Mouse (Mus musculus) embryonic facial prominence, embryonic 13.5 days (tissue): ENCODE measurements at regions not wholly inside any gene's neighbourhood (a gene's known extent, or its start where the extent isn't known, plus 50 kb on each side); places are given as distances from the start of the nearest gene placed in this dataset.
A peak's percentile ranks its signal among the peaks of the same experiment; 100 is the strongest.

ENCODE experiments used
- ATAC-seq: fragments of 200-750 bp; cut with Nextera tagmentation; 2 replicates; pipeline ENCODE4 v1.8.0; 2017; ENCODE audit warnings: low read depth; ENCODE audit not compliant: insufficient number of reproducible peaks, insufficient read depth, low FRiP score, low TSS enrichment
- H3K27ac ChIP-seq: fragments of 300-500 bp; sonication (generic); 2 replicates; pipeline ENCODE4 v1.5.1; 2015; ENCODE audit warnings: moderate library complexity, mild to moderate bottlenecking, inconsistent platforms
- H3K27me3 ChIP-seq: fragments of 300-500 bp; sonication (generic); 2 replicates; pipeline ENCODE4 v1.6.1; 2015; ENCODE audit warnings: mild to moderate bottlenecking, inconsistent platforms
- H3K36me3 ChIP-seq: fragments of 300-500 bp; sonication (generic); 2 replicates; pipeline ENCODE4 v1.6.1; 2015; ENCODE audit warnings: mild to moderate bottlenecking, inconsistent platforms
- H3K4me1 ChIP-seq: fragments of 300-500 bp; sonication (generic); 2 replicates; pipeline ENCODE4 v1.6.1; 2015; ENCODE audit warnings: inconsistent platforms
- H3K4me2 ChIP-seq: fragments of 300-500 bp; sonication (generic); 2 replicates; pipeline ENCODE4 v1.6.1; 2015; ENCODE audit warnings: moderate library complexity, mild to moderate bottlenecking, inconsistent platforms
- H3K4me3 ChIP-seq: fragments of 300-500 bp; sonication (generic); 2 replicates; pipeline ENCODE4 v1.5.1; 2015; ENCODE audit warnings: mild to moderate bottlenecking, inconsistent platforms
- H3K9ac ChIP-seq: fragments of 300-500 bp; sonication (generic); 2 replicates; pipeline ENCODE4 v1.6.1; 2015; ENCODE audit warnings: mild to moderate bottlenecking, inconsistent platforms
- H3K9me3 ChIP-seq: fragments of 300-500 bp; sonication (generic); 2 replicates; pipeline ENCODE4 v1.6.1; 2016; ENCODE audit warnings: inconsistent platforms
- WGBS: fragments of 180-500 bp; shearing (Covaris S2); methylation state at CpG from one replicate; pipeline ENCODE4 v1.1.7; 2015; ENCODE audit warnings: mixed read lengths; 5-methylcytosine and 5-hydroxymethylcytosine counted together

DNA sequence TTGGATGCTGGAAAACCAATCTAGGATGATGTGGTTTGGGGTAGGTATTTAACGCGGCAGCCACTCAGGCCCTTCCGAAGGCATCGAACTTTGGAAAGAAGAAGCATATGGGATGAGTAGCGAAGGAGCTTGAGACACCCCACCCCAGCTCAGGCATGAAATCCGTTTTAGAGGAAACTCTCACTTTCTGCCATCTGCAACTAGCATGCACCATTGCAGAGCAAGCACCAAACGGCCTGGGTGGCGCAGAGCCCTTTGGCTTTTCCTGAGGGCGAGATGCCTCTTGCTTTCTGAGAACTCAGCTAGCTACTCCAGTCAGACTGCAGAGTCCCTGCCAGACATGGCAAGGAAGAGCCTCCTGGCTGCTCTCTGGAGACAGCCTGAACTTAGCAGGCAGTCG is 209.9 kb upstream of the Nlrp1b start:
- peak overlapping the region; percentile 17; the same call in 1 of the 2 replicates for H3K4me3 ChIP-seq
- H3K36me3 ChIP-seq, result no peaks in the 10 kb centered on the region
- no peak overlapping the region for H3K9ac ChIP-seq
- H3K9me3 ChIP-seq, result no peaks in the 10 kb centered on the region
- H3K4me1 ChIP-seq, result peaks cover 15% of the 10 kb centered on the region
- WGBS, result 38% methylated on average over 10 of the region's 10 CpGs
- peaks cover 10% of the 10 kb centered on the region for H3K27me3 ChIP-seq
- peak overlapping the region; percentile 28; the same call in 1 of the 2 replicates for H3K27ac ChIP-seq
- ATAC-seq, result no peak; the same call in 1 of the 2 replicates
- peak overlapping the region; percentile 53 for H3K4me2 ChIP-seq

DNA sequence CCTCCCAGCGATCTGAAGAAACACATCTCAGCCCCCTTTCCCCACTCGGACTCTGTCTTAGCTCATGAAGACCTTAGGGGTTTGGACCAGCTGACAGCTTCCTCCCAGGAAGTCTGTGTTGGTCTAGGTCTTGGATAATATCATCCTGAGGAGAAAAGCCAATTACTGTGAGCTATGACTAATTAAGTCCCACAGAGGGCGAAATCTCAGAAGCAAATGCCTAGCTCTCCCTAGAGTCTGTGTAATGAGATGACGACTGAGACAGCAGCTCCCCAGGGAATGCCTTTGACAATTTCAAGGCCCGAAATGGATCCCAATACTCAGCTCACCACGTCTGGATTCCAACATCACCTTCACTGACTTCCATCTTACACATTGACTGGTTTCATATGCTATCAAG is 213.5 kb upstream of the Nlrp1b start:
- no peak overlapping the region for H3K27ac ChIP-seq
- no peaks in the 10 kb centered on the region for H3K36me3 ChIP-seq
- no peaks in the 10 kb centered on the region for H3K9me3 ChIP-seq
- no peak overlapping the region for H3K4me3 ChIP-seq
- H3K9ac ChIP-seq, result no peak overlapping the region
- 45% methylated on average over 6 of the region's 6 CpGs for WGBS
- H3K27me3 ChIP-seq, result peaks cover 9% of the 10 kb centered on the region
- H3K4me2 ChIP-seq, result no peak overlapping the region
- peaks cover 15% of the 10 kb centered on the region for H3K4me1 ChIP-seq
- ATAC-seq, result no peak

DNA sequence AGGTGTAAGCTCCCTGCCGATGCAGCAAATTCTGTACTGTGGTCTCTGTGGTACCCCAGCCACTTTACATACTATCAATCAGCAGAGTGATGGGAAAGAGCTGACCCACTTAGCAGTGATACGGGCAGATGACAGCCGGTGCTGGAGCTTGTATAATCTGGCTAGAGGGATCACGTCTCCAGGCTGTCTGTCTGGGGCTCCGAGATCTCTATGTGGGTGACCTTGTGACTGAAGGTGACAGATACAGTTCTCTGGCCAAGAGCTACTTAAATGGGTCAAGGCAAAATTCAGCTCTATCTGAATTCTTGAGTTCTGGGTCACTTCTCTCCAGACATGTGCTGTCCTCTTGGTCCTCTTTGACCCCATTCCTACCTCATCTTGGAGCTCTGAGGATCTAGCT is 216.1 kb upstream of the Nlrp1b start:
- Histone ChIP-seq H3K4me3 (no peak overlapping the region), H3K27ac (no peak overlapping the region), H3K36me3 (no peaks in the 10 kb centered on the region), H3K9ac (no peak overlapping the region), H3K9me3 (no peaks in the 10 kb centered on the region), H3K4me2 (no peak overlapping the region), H3K27me3 (no peaks in the 10 kb centered on the region), H3K4me1 (no peaks in the 10 kb centered on the region)
- WGBS, result 74% methylated on average over 5 of the region's 5 CpGs
- ATAC-seq, result no peak

DNA sequence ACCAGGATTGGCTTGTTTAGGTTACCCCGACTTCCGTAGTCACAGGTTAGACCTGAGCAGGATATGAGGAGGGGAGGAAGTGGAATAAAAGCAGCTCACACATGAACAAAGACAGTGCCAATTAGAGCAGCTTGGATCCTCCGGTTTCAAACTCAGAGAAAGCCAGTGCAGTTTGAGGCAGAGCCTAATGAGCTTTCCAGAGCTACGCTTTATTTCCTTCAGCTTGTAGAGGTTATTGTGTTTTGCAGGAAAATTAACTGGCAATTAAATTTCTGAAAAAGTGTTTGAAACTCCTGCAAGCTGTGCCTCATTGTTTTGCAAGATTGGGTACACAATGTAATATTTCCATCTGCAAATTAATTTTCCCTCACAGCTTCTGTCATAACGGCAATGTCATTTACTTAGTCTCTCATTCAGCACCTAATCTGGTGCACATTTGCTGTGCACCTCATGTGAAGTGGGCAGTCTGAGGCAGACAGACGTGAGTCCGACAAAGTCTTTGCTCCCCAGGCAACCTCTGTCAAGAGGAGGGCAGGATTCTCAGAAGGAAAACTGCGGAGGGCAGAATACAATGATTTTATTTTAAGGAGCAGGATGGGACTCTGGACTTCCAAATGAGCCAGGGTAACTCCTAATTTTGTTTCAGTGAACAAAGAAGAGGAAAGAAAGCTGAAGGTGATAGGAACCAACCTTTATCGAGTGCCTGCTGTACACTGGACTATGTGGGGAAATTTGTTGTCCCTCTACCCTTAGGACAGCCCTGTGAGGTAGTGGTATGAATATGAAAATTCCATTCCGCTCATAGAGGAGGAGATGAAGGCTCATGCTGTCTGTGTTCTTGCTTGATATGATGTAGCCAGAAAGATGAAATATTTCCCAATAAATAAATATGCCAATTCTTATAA is 217.6 kb upstream of the Nlrp1b start:
- no peaks in the 10 kb centered on the region for H3K9me3 ChIP-seq
- H3K4me1 ChIP-seq, result no peaks in the 10 kb centered on the region
- H3K4me3 ChIP-seq, result no peak overlapping the region
- H3K27ac ChIP-seq, result no peak overlapping the region
- H3K9ac ChIP-seq, result no peak overlapping the region
- no peaks in the 10 kb centered on the region for H3K27me3 ChIP-seq
- no peaks in the 10 kb centered on the region for H3K36me3 ChIP-seq
- 62% methylated on average over 10 of the region's 10 CpGs for WGBS
- ATAC-seq, result no peak
- no peak overlapping the region for H3K4me2 ChIP-seq

DNA sequence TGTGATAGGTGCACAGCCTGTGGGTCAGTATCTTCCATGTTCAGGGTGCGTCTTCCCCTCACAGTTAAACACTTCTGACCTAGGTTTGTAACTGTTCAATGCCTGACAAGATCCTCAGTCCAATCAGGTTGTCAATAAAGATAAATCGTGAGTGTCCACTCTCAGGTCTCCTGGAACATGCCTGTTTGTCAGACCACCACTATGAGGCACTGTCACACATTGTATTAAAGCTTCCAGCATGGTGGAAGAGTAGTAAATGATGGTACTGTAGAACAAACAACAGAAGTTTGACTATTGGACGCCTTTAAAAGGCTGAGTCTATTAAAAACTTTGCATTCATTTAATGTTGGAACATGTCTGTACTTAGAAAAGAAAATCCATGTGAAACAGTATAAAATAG is 249.6 kb upstream of the Nlrp1b start:
- no peaks in the 10 kb centered on the region for H3K27me3 ChIP-seq
- no peaks in the 10 kb centered on the region for H3K36me3 ChIP-seq
- 71% methylated on average over 3 of the region's 3 CpGs for WGBS
- ATAC-seq, result no peak
- H3K9me3 ChIP-seq, result no peaks in the 10 kb centered on the region
- H3K27ac ChIP-seq, result no peak overlapping the region
- H3K9ac ChIP-seq, result no peak overlapping the region
- H3K4me1 ChIP-seq, result no peaks in the 10 kb centered on the region
- no peak overlapping the region for H3K4me3 ChIP-seq
- H3K4me2 ChIP-seq, result no peak overlapping the region

GRCm38 (mm10) chr11:71497863-71498262 is 251.9 kb upstream of the Wscd1 start:
- 0 out of 2 replicates have a peak, but pooled peaks cover 4% of the 10 kb centered on the region for H3K4me1 ChIP-seq
- no peak overlapping the region for H3K4me3 ChIP-seq
- no peak overlapping the region for H3K4me2 ChIP-seq
- WGBS, result 27% methylated on average over 5 of the region's 5 CpGs
- no peak overlapping the region for H3K9ac ChIP-seq
- H3K9me3 ChIP-seq, result no peaks in the 10 kb centered on the region
- no peak overlapping the region for H3K27ac ChIP-seq
- no peaks in the 10 kb centered on the region for H3K36me3 ChIP-seq
- H3K27me3 ChIP-seq, result no peaks in the 10 kb centered on the region
- no peak for ATAC-seq

GRCm38 (mm10) chr11:71498299-71498698 is 251.4 kb upstream of the Wscd1 start:
- 79% methylated on average over 3 of the region's 3 CpGs for WGBS
- no peak for ATAC-seq
- H3K4me2 ChIP-seq, result no peak overlapping the region

GRCm38 (mm10) chr11:71502156-71502555 is 247.6 kb upstream of the Wscd1 start:
- no peak overlapping the region for H3K9ac ChIP-seq
- no peak for ATAC-seq
- no peaks in the 10 kb centered on the region for H3K27me3 ChIP-seq
- no peak overlapping the region for H3K4me2 ChIP-seq
- no peak overlapping the region for H3K4me3 ChIP-seq
- 71% methylated on average over 3 of the region's 3 CpGs for WGBS
- no peaks in the 10 kb centered on the region for H3K9me3 ChIP-seq
- H3K4me1 ChIP-seq, result 0 out of 2 replicates have a peak, but pooled peaks cover 4% of the 10 kb centered on the region
- no peaks in the 10 kb centered on the region for H3K36me3 ChIP-seq
- H3K27ac ChIP-seq, result no peak overlapping the region

More at GRCm38 (mm10) chr11:71498299-71498698, 251.4 kb upstream of the Wscd1 start:
- H3K36me3 ChIP-seq, result no peaks in the 10 kb centered on the region
- H3K27ac ChIP-seq, result no peak overlapping the region
- no peaks in the 10 kb centered on the region for H3K9me3 ChIP-seq
- H3K4me1 ChIP-seq, result 0 out of 2 replicates have a peak, but pooled peaks cover 4% of the 10 kb centered on the region
- no peaks in the 10 kb centered on the region for H3K27me3 ChIP-seq
- no peak overlapping the region for H3K4me3 ChIP-seq
- H3K9ac ChIP-seq, result no peak overlapping the region

DNA sequence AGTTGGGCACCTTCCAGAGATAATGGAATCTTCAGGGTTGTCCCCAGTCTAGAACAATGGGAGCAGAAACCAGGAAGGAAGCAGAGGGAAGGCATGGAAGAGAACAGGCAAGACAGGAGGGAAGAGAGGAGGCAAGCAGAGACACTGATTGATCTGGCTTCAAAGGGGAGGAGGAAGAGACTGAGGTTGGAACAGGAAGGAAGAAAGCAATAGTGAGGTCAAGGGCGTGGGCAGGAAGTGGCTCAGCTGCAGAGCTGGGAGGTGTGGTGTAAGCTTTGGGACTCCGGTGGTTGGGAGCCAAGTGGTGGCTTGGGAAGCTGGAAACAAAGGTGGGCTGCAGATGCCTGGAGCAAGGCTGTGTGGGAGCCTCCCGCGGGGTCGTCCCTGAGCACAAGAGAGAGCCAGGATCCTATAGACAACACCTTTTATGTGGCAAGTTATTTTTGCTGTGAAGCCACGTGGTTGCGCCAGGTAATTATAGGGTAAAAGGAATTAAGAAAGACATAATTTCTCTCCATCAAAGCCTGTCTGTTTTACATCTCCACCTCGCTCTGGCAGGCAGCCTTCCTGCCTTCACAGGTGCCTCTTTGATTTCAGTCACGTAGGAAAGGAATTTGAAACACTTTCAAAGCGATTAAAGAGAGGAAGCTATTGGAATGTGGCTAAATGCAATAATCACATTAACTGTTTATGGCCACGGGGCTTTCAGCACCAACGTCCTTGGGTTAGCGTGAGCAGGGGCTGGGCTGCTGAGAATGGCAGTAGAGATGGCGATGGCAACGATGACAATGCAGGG is 237.3 kb upstream of the Wscd1 start:
- peak; percentile 71 for ATAC-seq
- peaks cover 5% of the 10 kb centered on the region; the same call in 1 of the 2 replicates for H3K4me1 ChIP-seq
- H3K4me2 ChIP-seq, result no peak overlapping the region
- H3K9me3 ChIP-seq, result no peaks in the 10 kb centered on the region
- no peaks in the 10 kb centered on the region for H3K27me3 ChIP-seq
- no peaks in the 10 kb centered on the region for H3K36me3 ChIP-seq
- no peak overlapping the region for H3K4me3 ChIP-seq
- H3K9ac ChIP-seq, result no peak overlapping the region
- 46% methylated on average over 15 of the region's 15 CpGs for WGBS
- no peak overlapping the region for H3K27ac ChIP-seq

DNA sequence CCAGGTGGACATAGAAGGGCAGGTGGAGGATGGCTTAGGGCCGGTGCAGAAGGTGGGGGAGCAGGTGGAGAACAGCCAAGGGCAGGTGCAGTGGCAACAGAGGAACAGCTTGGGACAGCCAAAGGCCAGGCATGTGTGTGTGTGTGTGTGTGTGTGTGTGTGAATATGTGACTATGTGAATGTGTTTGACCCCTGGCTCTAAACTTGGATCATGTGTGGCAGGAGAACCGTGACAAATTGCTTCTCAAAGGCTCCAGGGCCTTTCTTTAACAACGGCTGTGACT is 236.7 kb upstream of the Wscd1 start:
- ATAC-seq, result no peak
- H3K4me1 ChIP-seq, result peaks cover 5% of the 10 kb centered on the region; the same call in 1 of the 2 replicates
- no peak overlapping the region for H3K4me2 ChIP-seq
- WGBS, result 46% methylated on average over 3 of the region's 3 CpGs
- H3K9ac ChIP-seq, result no peak overlapping the region
- no peaks in the 10 kb centered on the region for H3K27me3 ChIP-seq
- no peak overlapping the region for H3K4me3 ChIP-seq
- H3K27ac ChIP-seq, result no peak overlapping the region
- no peaks in the 10 kb centered on the region for H3K36me3 ChIP-seq
- H3K9me3 ChIP-seq, result no peaks in the 10 kb centered on the region

- Histone ChIP-seq H3K27ac (no peak overlapping the region), H3K4me3 (no peak overlapping the region), H3K4me2 (no peak overlapping the region), H3K9me3 (no peaks in the 10 kb centered on the region), H3K36me3 (no peaks in the 10 kb centered on the region), H3K9ac (no peak overlapping the region), H3K27me3 (no peaks in the 10 kb centered on the region), H3K4me1 (peaks cover 5% of the 10 kb centered on the region; the same call in 1 of the 2 replicates)
- ATAC-seq, result no peak
- WGBS, result 35% methylated on average over 6 of the region's 6 CpGs
These were observed 234.5 kb upstream of the Wscd1 start for GRCm38 (mm10) chr11:71515264-71515663.

DNA sequence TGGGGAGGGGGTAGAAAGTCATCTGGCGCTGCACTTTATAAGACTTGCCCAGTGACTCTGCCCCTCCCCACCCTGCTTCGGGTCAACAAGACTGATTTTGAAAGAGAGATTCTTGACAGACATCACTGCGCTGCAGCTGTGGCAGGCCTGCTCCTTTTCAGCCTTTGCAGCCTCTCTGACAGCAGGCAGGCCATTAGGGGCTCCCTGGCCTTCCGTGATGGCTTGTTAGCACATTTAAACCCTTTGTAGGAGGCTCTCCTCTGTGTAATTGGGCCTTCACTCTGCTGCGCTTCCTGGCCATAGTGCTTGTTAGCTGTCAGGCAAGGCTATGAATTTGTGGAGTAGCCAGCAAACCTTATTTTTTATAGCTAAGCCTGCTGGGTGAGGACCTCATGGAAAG is 232.3 kb upstream of the Wscd1 start:
- H3K36me3 ChIP-seq, result no peaks in the 10 kb centered on the region
- H3K27ac ChIP-seq, result no peak overlapping the region
- 27% methylated on average over 5 of the region's 5 CpGs for WGBS
- no peak overlapping the region for H3K4me3 ChIP-seq
- H3K9ac ChIP-seq, result no peak overlapping the region
- H3K9me3 ChIP-seq, result no peaks in the 10 kb centered on the region
- ATAC-seq, result no peak
- no peaks in the 10 kb centered on the region for H3K27me3 ChIP-seq
- H3K4me2 ChIP-seq, result no peak overlapping the region
- peaks cover 5% of the 10 kb centered on the region; the same call in 1 of the 2 replicates for H3K4me1 ChIP-seq
